Mouse (Mus musculus): ENCODE results near the gene Kdm4c. TPM values are rescaled to one million over a fixed set of nuclear protein-coding genes. Genes with fewer than 3 reads are reported as not detected.
"Not testable (repeated sequence)": the region's sequence is repeated elsewhere in the genome, so short reads cannot be mapped to it uniquely, and the experiment has no call there.

Kdm4c gene
- polyA plus RNA-seq, 1 experiment from 2014 or later: 9.9 TPM

DNA sequence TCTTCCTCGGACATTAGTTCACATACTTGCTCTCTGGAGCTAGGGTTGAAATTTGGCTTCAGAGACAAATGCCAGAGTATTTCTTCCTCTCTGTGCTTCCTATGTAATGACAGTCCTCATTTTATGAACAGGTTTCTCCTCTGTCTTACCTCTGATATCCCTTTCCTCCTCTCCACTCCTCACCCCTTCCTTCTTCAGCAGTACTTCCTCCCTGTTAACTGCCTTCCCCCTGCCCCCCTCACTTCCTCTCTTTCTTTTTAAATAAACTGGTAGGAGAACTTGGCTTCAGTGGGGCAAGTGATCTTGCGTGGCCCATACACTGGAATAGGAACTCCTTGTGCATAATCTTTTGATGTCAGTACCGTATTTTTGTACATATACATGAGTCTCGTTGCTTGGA is 115.2 kb downstream of the Kdm4c start:
- no peaks in the 10 kb centered on the region for H3K9me3 ChIP-seq
- peaks cover 30% of the 10 kb centered on the region for H3K36me3 ChIP-seq (replicated peaks)
- DNase-seq (ENCODE audit: extremely low spot score, low spot score): no peak
- H3K4me1 ChIP-seq: no peaks in the 10 kb centered on the region
- no peak overlapping the region for H3K4me3 ChIP-seq
- 96% methylated on average over 4 of the region's 4 CpGs for WGBS
- no peak overlapping the region for H3K27ac ChIP-seq
- no peaks in the 10 kb centered on the region for H3K27me3 ChIP-seq (ENCODE audit: poor library complexity, severe bottlenecking)

DNA sequence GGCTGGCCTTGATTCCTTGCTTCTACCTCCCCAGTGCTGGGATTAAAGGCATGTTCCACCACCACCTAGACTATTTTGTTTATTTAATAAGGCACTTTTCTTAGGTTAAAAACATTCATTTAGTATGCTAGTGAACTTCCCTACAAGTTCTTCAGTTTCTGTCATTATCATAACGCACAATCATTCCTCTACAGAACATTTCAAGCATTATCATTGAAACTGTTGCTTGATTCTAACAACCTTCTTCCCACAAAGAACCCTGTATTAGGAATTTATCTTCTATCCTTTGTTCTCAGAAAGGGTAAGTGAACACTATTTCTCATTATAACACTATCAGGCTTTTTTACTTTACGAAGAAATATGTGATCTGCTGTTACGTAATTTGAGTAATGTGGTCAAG is 118.0 kb downstream of the Kdm4c start:
- 96% methylated on average over 3 of the region's 3 CpGs for WGBS
- no peaks in the 10 kb centered on the region for H3K27me3 ChIP-seq (ENCODE audit: poor library complexity, severe bottlenecking)
- H3K36me3 ChIP-seq (replicated peaks): peaks cover 26% of the 10 kb centered on the region
- no peaks in the 10 kb centered on the region for H3K9me3 ChIP-seq
- no peaks in the 10 kb centered on the region for H3K4me1 ChIP-seq
- DNase-seq (ENCODE audit: extremely low spot score, low spot score): no peak
- H3K27ac ChIP-seq: no peak overlapping the region
- no peak overlapping the region for H3K4me3 ChIP-seq

DNA sequence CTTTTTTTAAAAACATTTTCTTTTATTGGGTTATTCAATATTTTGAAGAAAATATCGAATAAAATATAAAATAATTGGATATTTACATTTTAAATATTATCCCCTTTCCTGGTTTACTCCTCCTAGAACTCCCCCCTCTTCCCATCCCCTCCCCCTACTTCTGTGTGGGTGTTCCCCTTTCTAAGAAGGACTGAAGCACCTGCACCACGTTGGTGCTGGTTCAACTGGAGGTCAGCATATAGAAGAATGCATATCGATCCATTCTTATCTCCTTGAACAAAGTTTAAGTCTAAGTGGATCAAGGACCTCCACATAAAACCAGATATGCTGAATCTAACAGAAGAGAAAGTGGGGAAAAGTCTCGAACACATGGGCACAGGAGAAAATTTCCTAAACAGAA is 144.3 kb downstream of the Kdm4c start:
- no peak for DNase-seq (ENCODE audit: extremely low spot score, low spot score)
- no peaks in the 10 kb centered on the region for H3K4me1 ChIP-seq
- H3K9me3 ChIP-seq: no peaks in the 10 kb centered on the region
- 92% methylated on average over 4 of the region's 4 CpGs for WGBS
- H3K27ac ChIP-seq: no peak overlapping the region
- H3K4me3 ChIP-seq: no peak overlapping the region
- peaks cover 9% of the 10 kb centered on the region; the same call in 1 of the 2 replicates for H3K36me3 ChIP-seq (replicated peaks)
- H3K27me3 ChIP-seq (ENCODE audit: poor library complexity, severe bottlenecking): no peaks in the 10 kb centered on the region

DNA sequence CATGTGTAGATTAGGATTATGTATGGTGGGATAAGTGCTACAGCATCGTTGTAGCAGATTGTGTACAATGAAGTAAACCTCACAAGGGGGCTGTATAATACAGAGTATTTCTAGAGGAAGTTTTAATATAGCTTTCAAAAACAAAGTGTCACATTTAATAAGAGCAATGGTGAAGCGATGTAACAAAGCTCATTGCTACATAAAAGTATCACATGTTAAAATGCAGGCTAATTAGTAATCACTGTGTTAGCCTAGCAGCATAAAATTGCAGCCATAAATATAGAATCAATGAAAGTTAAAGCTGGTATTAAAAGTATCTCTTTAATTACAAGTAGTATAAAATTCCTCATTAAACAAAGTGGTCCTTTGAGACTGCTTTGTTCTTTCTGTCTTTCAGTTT is 150.9 kb downstream of the Kdm4c start:
- WGBS: 96% methylated on average over 2 of the region's 2 CpGs
- Histone ChIP-seq H3K4me1 (no peaks in the 10 kb centered on the region), H3K36me3 (replicated peaks) (peaks cover 26% of the 10 kb centered on the region), H3K27ac (no peak overlapping the region), H3K4me3 (no peak overlapping the region), H3K9me3 (peaks cover 3% of the 10 kb centered on the region; the same call in 1 of the 2 replicates), H3K27me3 (ENCODE audit: poor library complexity, severe bottlenecking) (no peaks in the 10 kb centered on the region)
- no peak for DNase-seq (ENCODE audit: extremely low spot score, low spot score)

DNA sequence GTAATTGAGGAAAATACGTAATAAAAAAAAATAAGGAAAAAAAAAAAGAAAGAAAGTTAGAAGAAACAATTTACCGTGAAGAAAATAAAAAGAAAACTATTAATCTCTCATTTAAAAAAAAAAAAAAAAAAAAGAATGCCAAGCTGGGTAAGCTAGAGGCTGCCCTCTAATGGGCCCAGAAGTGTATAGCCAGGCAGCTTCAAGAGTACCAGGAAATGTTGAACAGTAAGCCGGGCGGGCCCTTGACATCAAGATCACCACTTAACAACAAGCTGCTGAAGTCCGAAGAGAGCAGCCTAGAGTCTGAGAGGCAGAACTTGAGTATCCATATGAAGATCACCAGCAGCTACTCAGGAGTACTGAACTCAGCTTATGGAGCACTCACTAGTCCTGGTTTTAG is 154.3 kb downstream of the Kdm4c start:
- Histone ChIP-seq H3K4me3 (no peak overlapping the region), H3K9me3 (peaks cover 3% of the 10 kb centered on the region; the same call in 1 of the 2 replicates), H3K27ac (no peak overlapping the region), H3K36me3 (replicated peaks) (peaks cover 23% of the 10 kb centered on the region), H3K4me1 (peaks cover 6% of the 10 kb centered on the region), H3K27me3 (ENCODE audit: poor library complexity, severe bottlenecking) (no peaks in the 10 kb centered on the region)
- 95% methylated on average over 5 of the region's 5 CpGs for WGBS
- no peak for DNase-seq (ENCODE audit: extremely low spot score, low spot score)

DNA sequence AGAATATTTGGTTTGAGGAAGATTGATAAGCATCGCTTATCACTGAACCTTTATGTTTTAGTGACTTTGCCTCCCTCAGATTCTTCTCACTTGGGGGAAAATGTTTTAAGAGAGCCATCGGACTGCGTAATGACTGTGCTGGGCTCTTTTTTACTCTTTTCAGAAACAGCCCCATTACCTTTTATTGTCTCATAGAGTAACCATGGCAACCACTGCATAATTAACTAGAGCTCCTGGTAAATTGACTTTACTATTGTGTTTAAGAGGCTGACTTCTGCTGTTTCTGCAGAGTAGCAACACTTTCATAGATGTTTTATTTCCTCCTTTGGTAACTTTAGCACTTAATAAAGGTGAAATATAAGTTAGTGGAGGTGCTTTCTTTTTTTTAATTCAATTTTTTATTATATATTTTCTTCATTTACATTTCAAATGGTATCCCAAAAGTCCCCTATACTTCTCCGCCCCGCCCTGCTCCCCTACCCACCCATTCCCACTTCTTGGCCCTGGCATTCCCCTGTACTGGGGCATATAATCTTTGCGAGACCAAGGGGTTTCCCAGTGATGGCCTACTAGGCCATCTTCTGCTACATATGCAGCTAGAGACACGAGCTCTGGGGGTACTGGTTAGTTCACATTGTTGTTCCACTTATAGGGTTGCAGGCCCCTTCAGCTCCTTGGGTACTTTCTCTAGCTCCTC is 159.5 kb downstream of the Kdm4c start:
- H3K9me3 ChIP-seq; H3K27ac ChIP-seq; H3K27me3 ChIP-seq (ENCODE audit: poor library complexity, severe bottlenecking); H3K4me1 ChIP-seq; DNase-seq (ENCODE audit: extremely low spot score, low spot score); H3K4me3 ChIP-seq: not testable (repeated sequence)
- H3K36me3 ChIP-seq (replicated peaks): peaks cover 23% of the 10 kb centered on the region
- 60% methylated on average over 7 of the region's 7 CpGs for WGBS

DNA sequence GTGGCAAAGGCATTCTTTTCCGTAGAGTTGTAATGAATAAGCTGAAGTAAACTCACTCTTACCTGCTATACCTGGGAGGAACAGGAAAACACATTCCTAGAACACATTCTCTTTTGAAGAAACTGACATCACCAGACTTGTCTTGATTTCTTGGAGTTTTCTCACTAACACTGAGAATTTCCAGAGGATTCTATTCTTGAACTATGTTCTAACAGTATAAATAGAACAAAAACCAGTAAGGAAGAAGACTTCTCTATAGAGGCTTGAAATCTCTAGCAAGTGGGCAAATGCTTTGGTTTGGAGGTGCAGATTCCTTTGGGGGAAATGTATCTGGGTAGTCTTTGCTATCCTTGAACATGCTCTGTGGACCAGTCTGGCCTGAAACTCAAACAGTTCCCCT is 166.4 kb downstream of the Kdm4c start:
- Histone ChIP-seq H3K36me3 (replicated peaks) (peaks cover 12% of the 10 kb centered on the region), H3K27me3 (ENCODE audit: poor library complexity, severe bottlenecking) (no peaks in the 10 kb centered on the region), H3K4me1 (no peaks in the 10 kb centered on the region), H3K9me3 (no peaks in the 10 kb centered on the region), H3K4me3 (no peak overlapping the region), H3K27ac (no peak overlapping the region)
- no peak for DNase-seq (ENCODE audit: extremely low spot score, low spot score)
- 76% methylated on average over 1 of the region's 1 CpGs for WGBS

DNA sequence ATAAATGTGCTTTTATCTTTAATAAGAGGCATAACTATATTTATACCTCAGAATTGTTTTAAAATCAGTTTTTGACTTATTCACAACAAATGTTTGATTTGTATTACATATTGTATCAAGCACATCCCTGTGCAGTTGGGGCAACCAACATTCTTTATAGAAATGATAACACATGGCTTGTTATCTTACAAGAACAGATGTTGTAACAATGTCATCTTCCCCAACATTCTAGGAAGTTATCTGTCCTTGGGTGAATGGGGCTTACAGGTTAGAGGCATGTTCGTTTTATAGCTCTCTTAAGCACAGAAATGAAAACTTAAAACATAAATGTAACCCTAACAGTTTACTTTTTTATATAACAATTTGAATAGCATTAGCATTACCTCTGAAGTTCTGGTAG is 177.5 kb downstream of the Kdm4c start:
- Histone ChIP-seq H3K9me3 (no peaks in the 10 kb centered on the region), H3K4me3 (no peak overlapping the region), H3K27ac (no peak overlapping the region), H3K36me3 (replicated peaks) (no peaks in the 10 kb centered on the region), H3K4me1 (no peaks in the 10 kb centered on the region), H3K27me3 (ENCODE audit: poor library complexity, severe bottlenecking) (no peaks in the 10 kb centered on the region)
- 76% methylated on average over 1 of the region's 1 CpGs for WGBS
- DNase-seq (ENCODE audit: extremely low spot score, low spot score): no peak

Other genes starting within 250 kb of the Kdm4c start
- 2.3 and 2.7 TPM in 2 replicates for gene Frmd3, start 229.1 kb upstream of the Kdm4c start, polyA plus RNA-seq (2016; fragmentation: Nextera tagmentation; extraction: Ambion mirVana)

Data from forebrain, embryonic 10.5 days (tissue).